Mouse (Mus musculus): Measurements from ENCODE around the gene Elmo1. TPM values are rescaled to one million over a fixed set of nuclear protein-coding genes. Genes with fewer than 3 reads are reported as not detected.

The Elmo1 gene
- total and polyA plus RNA-seq, 2 experiments from 2014 or later = 6.5 to 17.9 TPM

- Histone ChIP-seq H3K4me3 (ENCODE audit: low read depth, low read length) (no peak overlapping the region), H3K4me2 (ENCODE audit: low read depth, low read length) (no peak overlapping the region), H3K9ac (replicated peaks; ENCODE audit: low read depth, low read length) (no peak overlapping the region), H3K27ac (ENCODE audit: low read depth) (peak overlapping the region; percentile 57; the same call in 1 of the 2 replicates), H3K27me3 (ENCODE audit: control insufficient read depth, insufficient read depth, low read length) (peaks cover 5% of the 10 kb centered on the region; the same call in 1 of the 2 replicates), H3K36me3 (replicated peaks; ENCODE audit: control insufficient read depth, insufficient read depth, low read length) (no peaks in the 10 kb centered on the region), H3K9me3 (replicated peaks; ENCODE audit: control insufficient read depth, low read length) (no peaks in the 10 kb centered on the region), H3K4me1 (ENCODE audit: control insufficient read depth, insufficient read depth) (0 out of 2 replicates have a peak, but pooled peaks cover 4% of the 10 kb centered on the region)
- ATAC-seq (ENCODE audit: insufficient read depth, low read depth) (no peak), DNase-seq (ENCODE audit: low spot score) (no peak)
- 46% methylated on average over 3 of the region's 3 CpGs for WGBS
- TF ChIP-seq CTCF (IDR thresholded peaks at IDR 0.05; ENCODE audit: low read depth) (no peak), EP300 (IDR thresholded peaks at IDR 0.05; ENCODE audit: low read depth) (no peak)
Observed at GRCm38 (mm10) chr13:20100357-20100756, 10.0 kb downstream of the Elmo1 start.

- no peak overlapping the region for H3K9ac ChIP-seq (replicated peaks; ENCODE audit: low read depth, low read length)
- DNase-seq (ENCODE audit: low spot score) (no peak), ATAC-seq (ENCODE audit: insufficient read depth, low read depth) (no peak)
- WGBS = 38% methylated on average over 5 of the region's 5 CpGs
- H3K4me2 ChIP-seq (ENCODE audit: low read depth, low read length) = no peak overlapping the region
- H3K36me3 ChIP-seq (replicated peaks; ENCODE audit: control insufficient read depth, insufficient read depth, low read length) = no peaks in the 10 kb centered on the region
- no peak overlapping the region for H3K27ac ChIP-seq (ENCODE audit: low read depth)
- no peak for TF ChIP-seq EP300 (IDR thresholded peaks at IDR 0.05; ENCODE audit: low read depth)
- TF ChIP-seq CTCF (IDR thresholded peaks at IDR 0.05; ENCODE audit: low read depth) = no peak
- H3K4me1 ChIP-seq (ENCODE audit: control insufficient read depth, insufficient read depth) = 0 out of 2 replicates have a peak, but pooled peaks cover 4% of the 10 kb centered on the region
- H3K9me3 ChIP-seq (replicated peaks; ENCODE audit: control insufficient read depth, low read length) = no peaks in the 10 kb centered on the region
- peaks cover 5% of the 10 kb centered on the region; the same call in 1 of the 2 replicates for H3K27me3 ChIP-seq (ENCODE audit: control insufficient read depth, insufficient read depth, low read length)
- no peak overlapping the region for H3K4me3 ChIP-seq (ENCODE audit: low read depth, low read length)
Observed at GRCm38 (mm10) chr13:20101691-20102090, 11.3 kb downstream of the Elmo1 start.

- no peak overlapping the region for H3K9ac ChIP-seq (replicated peaks; ENCODE audit: low read depth, low read length)
- no peaks in the 10 kb centered on the region for H3K9me3 ChIP-seq (replicated peaks; ENCODE audit: control insufficient read depth, low read length)
- DNase-seq (ENCODE audit: low spot score) (no peak), ATAC-seq (ENCODE audit: insufficient read depth, low read depth) (no peak)
- H3K4me3 ChIP-seq (ENCODE audit: low read depth, low read length) = no peak overlapping the region
- H3K27ac ChIP-seq (ENCODE audit: low read depth) = no peak overlapping the region
- H3K4me2 ChIP-seq (ENCODE audit: low read depth, low read length) = no peak overlapping the region
- peaks cover 5% of the 10 kb centered on the region; the same call in 1 of the 2 replicates for H3K27me3 ChIP-seq (ENCODE audit: control insufficient read depth, insufficient read depth, low read length)
- WGBS = 56% methylated on average over 2 of the region's 2 CpGs
- TF ChIP-seq CTCF (IDR thresholded peaks at IDR 0.05; ENCODE audit: low read depth) (no peak), EP300 (IDR thresholded peaks at IDR 0.05; ENCODE audit: low read depth) (no peak)
- H3K4me1 ChIP-seq (ENCODE audit: control insufficient read depth, insufficient read depth) = 0 out of 2 replicates have a peak, but pooled peaks cover 1% of the 10 kb centered on the region
- H3K36me3 ChIP-seq (replicated peaks; ENCODE audit: control insufficient read depth, insufficient read depth, low read length) = no peaks in the 10 kb centered on the region
Observed at GRCm38 (mm10) chr13:20104791-20105190, 14.4 kb downstream of the Elmo1 start.

GRCm38 (mm10) chr13:20105996-20106395 is 15.6 kb downstream of the Elmo1 start:
- WGBS = 89% methylated on average over 2 of the region's 2 CpGs

GRCm38 (mm10) chr13:20107953-20108498 is 17.6 kb downstream of the Elmo1 start:
- Histone ChIP-seq H3K4me2 (ENCODE audit: low read depth, low read length) (no peak overlapping the region), H3K27ac (ENCODE audit: low read depth) (no peak overlapping the region), H3K4me3 (ENCODE audit: low read depth, low read length) (no peak overlapping the region), H3K9me3 (replicated peaks; ENCODE audit: control insufficient read depth, low read length) (no peaks in the 10 kb centered on the region), H3K27me3 (ENCODE audit: control insufficient read depth, insufficient read depth, low read length) (no peaks in the 10 kb centered on the region), H3K36me3 (replicated peaks; ENCODE audit: control insufficient read depth, insufficient read depth, low read length) (no peaks in the 10 kb centered on the region), H3K4me1 (ENCODE audit: control insufficient read depth, insufficient read depth) (no peaks in the 10 kb centered on the region), H3K9ac (replicated peaks; ENCODE audit: low read depth, low read length) (no peak overlapping the region)
- 84% methylated on average over 5 of the region's 5 CpGs for WGBS
- ATAC-seq (ENCODE audit: insufficient read depth, low read depth) (no peak), DNase-seq (ENCODE audit: low spot score) (no peak)
- TF ChIP-seq CTCF (IDR thresholded peaks at IDR 0.05; ENCODE audit: low read depth) (no peak), EP300 (IDR thresholded peaks at IDR 0.05; ENCODE audit: low read depth) (no peak)

More at GRCm38 (mm10) chr13:20105996-20106395, 15.6 kb downstream of the Elmo1 start:
- no peak for ATAC-seq (ENCODE audit: insufficient read depth, low read depth)
- H3K9me3 ChIP-seq (replicated peaks; ENCODE audit: control insufficient read depth, low read length) = no peaks in the 10 kb centered on the region
- no peak overlapping the region for H3K9ac ChIP-seq (replicated peaks; ENCODE audit: low read depth, low read length)
- no peak for TF ChIP-seq EP300 (IDR thresholded peaks at IDR 0.05; ENCODE audit: low read depth)
- no peak for TF ChIP-seq CTCF (IDR thresholded peaks at IDR 0.05; ENCODE audit: low read depth)
- no peak overlapping the region for H3K27ac ChIP-seq (ENCODE audit: low read depth)
- DNase-seq (ENCODE audit: low spot score) = no peak
- no peaks in the 10 kb centered on the region for H3K4me1 ChIP-seq (ENCODE audit: control insufficient read depth, insufficient read depth)
- H3K4me2 ChIP-seq (ENCODE audit: low read depth, low read length) = no peak overlapping the region
- H3K4me3 ChIP-seq (ENCODE audit: low read depth, low read length) = no peak overlapping the region
- no peaks in the 10 kb centered on the region for H3K27me3 ChIP-seq (ENCODE audit: control insufficient read depth, insufficient read depth, low read length)
- H3K36me3 ChIP-seq (replicated peaks; ENCODE audit: control insufficient read depth, insufficient read depth, low read length) = no peaks in the 10 kb centered on the region

- H3K9ac ChIP-seq (replicated peaks; ENCODE audit: low read depth, low read length) = no peak overlapping the region
- DNase-seq (ENCODE audit: low spot score) = no peak
Observed at GRCm38 (mm10) chr13:20108956-20109355, 18.6 kb downstream of the Elmo1 start.

More at GRCm38 (mm10) chr13:20108956-20109355, 18.6 kb downstream of the Elmo1 start:
- Histone ChIP-seq H3K36me3 (replicated peaks; ENCODE audit: control insufficient read depth, insufficient read depth, low read length) (no peaks in the 10 kb centered on the region), H3K4me1 (ENCODE audit: control insufficient read depth, insufficient read depth) (no peaks in the 10 kb centered on the region), H3K4me3 (ENCODE audit: low read depth, low read length) (no peak overlapping the region), H3K27ac (ENCODE audit: low read depth) (no peak overlapping the region), H3K9me3 (replicated peaks; ENCODE audit: control insufficient read depth, low read length) (no peaks in the 10 kb centered on the region), H3K27me3 (ENCODE audit: control insufficient read depth, insufficient read depth, low read length) (no peaks in the 10 kb centered on the region), H3K4me2 (ENCODE audit: low read depth, low read length) (no peak overlapping the region)
- no peak for TF ChIP-seq EP300 (IDR thresholded peaks at IDR 0.05; ENCODE audit: low read depth)
- no peak for TF ChIP-seq CTCF (IDR thresholded peaks at IDR 0.05; ENCODE audit: low read depth)
- ATAC-seq (ENCODE audit: insufficient read depth, low read depth) = no peak
- 49% methylated on average over 10 of the region's 10 CpGs for WGBS
